Mouse (Mus musculus) heart, embryonic 16.5 days (tissue): ENCODE results near the gene Odr4. TPM values are rescaled to one million over a fixed set of nuclear protein-coding genes. Genes with fewer than 3 reads are reported as not detected.

ENCODE experiments used
- ATAC-seq: fragments of 200-750 bp; cut with Nextera tagmentation; replicated peaks from 2 replicates; pipeline ENCODE4 v1.8.0; 2017; ENCODE audit warnings: moderate number of reproducible peaks; ENCODE audit not compliant: insufficient read depth, low FRiP score; ENCODE audit errors: extremely low read depth
- H3K27ac ChIP-seq: fragments of 300-500 bp; sonication (generic); 2 replicates; pipeline ENCODE4 v1.5.1; 2014; ENCODE audit warnings: mild to moderate bottlenecking, low read length, control low read depth, moderate library complexity
- H3K27me3 ChIP-seq: fragments of 300-500 bp; sonication (generic); 2 replicates; pipeline ENCODE4 v1.6.1; 2014; ENCODE audit warnings: low read length, mixed read lengths; ENCODE audit not compliant: control insufficient read depth, insufficient read depth
- H3K36me3 ChIP-seq: fragments of 300-500 bp; sonication (generic); 2 replicates; pipeline ENCODE4 v1.6.1; 2014; ENCODE audit not compliant: control insufficient read depth, insufficient read depth
- H3K4me1 ChIP-seq: fragments of 300-500 bp; sonication (generic); 2 replicates; pipeline ENCODE4 v1.6.1; 2014; ENCODE audit warnings: low read length, mixed read lengths; ENCODE audit not compliant: control insufficient read depth, insufficient read depth
- H3K4me2 ChIP-seq: fragments of 300-500 bp; sonication (generic); 2 replicates; pipeline ENCODE4 v1.6.1; 2014; ENCODE audit warnings: low read depth, mild to moderate bottlenecking, control low read depth, low read length
- H3K4me3 ChIP-seq: fragments of 300-500 bp; sonication (generic); 2 replicates; pipeline ENCODE4 v1.5.1; 2014; ENCODE audit warnings: mild to moderate bottlenecking, control low read depth, low read length
- H3K9ac ChIP-seq: fragments of 300-500 bp; sonication (generic); 2 replicates; pipeline ENCODE4 v1.6.1; 2014; ENCODE audit warnings: low read length, control low read depth
- H3K9me3 ChIP-seq: fragments of 300-500 bp; sonication (generic); replicated peaks from 2 replicates; pipeline ENCODE4 v1.6.1; 2016; ENCODE audit warnings: low read length; ENCODE audit not compliant: control insufficient read depth
- WGBS: fragments of 180-500 bp; shearing (Covaris S2); extraction: QIAGEN DNeasy Blood & Tissue Kit; methylation state at CpG from one replicate; pipeline ENCODE4 v1.1.7; 2014; 5-methylcytosine and 5-hydroxymethylcytosine counted together
- polyA plus RNA-seq: library from polyadenylated mRNA; unstranded; fragments of >200 nt; fragmentation: Nextera tagmentation; extraction: Ambion mirVana; gene quantifications from 2 replicates; pipeline ENCODE4 v1.2.1, GENCODE M21; 2015

The Odr4 gene
- 30.0 and 34.7 TPM in 2 replicates for polyA plus RNA-seq

DNA sequence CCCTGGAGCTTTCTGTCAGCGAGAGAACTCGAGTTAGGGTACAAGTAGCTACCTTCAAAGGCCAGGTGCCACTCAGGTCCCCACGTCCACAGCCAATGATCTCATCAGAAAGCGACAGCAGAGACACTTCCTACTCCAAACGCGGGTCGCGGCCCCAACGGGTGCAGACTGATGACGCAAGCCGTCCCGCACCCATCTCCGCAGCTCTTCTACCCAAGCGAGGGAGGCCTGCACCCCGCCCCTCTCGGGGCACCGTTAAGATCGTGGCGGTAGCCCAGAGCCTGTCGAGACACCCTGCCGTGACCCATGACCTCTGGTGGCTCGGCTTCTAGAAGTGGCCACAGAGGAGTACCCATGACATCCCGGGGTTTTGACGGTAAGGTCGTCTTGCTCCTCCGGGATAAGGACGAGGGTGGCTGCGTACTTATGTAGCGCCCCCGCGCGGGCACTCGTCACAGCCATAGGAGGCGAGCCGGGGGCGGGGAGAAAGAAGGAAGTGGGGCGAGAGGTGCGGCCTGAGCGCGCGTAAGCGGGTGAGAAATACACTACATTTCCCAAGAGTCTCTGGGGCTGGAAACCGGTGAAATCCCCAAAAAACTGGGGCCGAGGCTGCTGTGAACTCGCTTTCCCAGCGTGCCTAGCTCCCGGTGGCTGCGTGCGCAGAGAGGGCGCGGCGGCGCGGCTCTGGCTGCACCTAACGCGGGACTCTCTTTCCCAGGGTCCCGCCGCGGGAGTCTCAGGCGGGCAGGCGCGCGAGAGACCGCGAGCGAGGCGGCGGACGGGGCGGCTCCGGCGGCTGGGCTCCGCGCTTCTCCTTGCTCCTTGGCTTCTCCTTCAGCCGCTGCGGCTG is at the start of gene Odr4, which contains the start of gene Tpr:
TSS of gene Odr4 (minus strand) at position 443 of the 850 bp plus-strand sequence.
TSS of gene Tpr (plus strand) at position 201 of the 850 bp plus-strand sequence.
- WGBS: 0% methylated on average over 75 of the region's 76 CpGs
- ATAC-seq: peak; percentile 97
- peaks cover 10% of the 10 kb centered on the region for H3K4me1 ChIP-seq

DNA sequence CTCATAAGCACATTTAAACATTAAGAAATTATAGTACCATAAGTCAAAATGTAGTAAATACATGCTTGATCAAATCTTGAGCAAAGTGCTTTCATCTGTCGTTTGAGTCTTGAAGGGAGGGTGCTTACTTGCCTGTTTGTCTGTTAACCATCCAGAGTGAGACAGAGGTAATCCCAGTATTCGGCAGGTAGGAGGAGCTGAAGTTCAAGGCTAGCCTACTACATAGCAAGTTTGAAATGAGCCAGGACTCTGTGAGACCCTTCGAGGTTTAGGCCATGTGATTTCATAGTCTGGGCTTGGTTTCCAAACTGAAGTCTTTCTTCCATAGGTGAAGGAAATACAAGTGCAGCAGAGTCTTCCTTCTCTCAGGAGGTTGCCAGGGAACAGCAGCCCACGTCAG is 48.9 kb upstream of the Odr4 start:
- H3K27ac ChIP-seq: no peak overlapping the region
- no peak overlapping the region for H3K4me2 ChIP-seq
- H3K4me3 ChIP-seq: no peak overlapping the region
- peaks cover 48% of the 10 kb centered on the region for H3K36me3 ChIP-seq
- H3K9me3 ChIP-seq: no peaks in the 10 kb centered on the region
- WGBS: 71% methylated on average over 4 of the region's 4 CpGs
- no peak overlapping the region for H3K9ac ChIP-seq
- no peaks in the 10 kb centered on the region for H3K27me3 ChIP-seq
- no peaks in the 10 kb centered on the region for H3K4me1 ChIP-seq
- no peak for ATAC-seq

More for the DNA sequence above, at the start of gene Odr4, which contains the start of gene Tpr:
- Histone ChIP-seq H3K36me3 (peaks cover 29% of the 10 kb centered on the region), H3K9me3 (no peaks in the 10 kb centered on the region), H3K27me3 (no peaks in the 10 kb centered on the region), H3K9ac (peak within 1 kb of the TSS; percentile 92), H3K4me3 (peak within 1 kb of the TSS; percentile 94), H3K4me2 (peak within 1 kb of the TSS; percentile 78), H3K27ac (peak within 1 kb of the TSS; percentile 96)

DNA sequence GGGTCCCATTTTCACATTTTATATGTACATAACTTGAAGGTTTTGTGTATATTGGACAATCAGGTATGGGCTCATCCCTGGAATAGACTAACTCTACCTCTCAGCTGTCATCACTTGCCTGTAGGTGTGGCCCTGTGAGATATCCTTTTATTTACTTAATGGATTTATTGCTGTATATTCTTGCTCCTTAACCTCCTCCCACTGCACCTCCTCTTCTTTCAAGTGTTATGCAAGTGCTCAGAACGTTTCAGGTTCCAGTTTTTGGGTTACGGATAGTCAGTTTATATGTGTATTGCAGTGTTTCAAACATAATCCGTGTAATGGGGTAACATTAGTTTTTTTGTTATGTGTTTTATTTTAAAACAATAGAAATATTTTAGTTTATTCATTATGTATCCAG is 45.8 kb upstream of the Odr4 start:
- H3K4me3 ChIP-seq: no peak overlapping the region
- no peak overlapping the region for H3K9ac ChIP-seq
- peaks cover 55% of the 10 kb centered on the region for H3K36me3 ChIP-seq
- no peaks in the 10 kb centered on the region for H3K4me1 ChIP-seq
- H3K4me2 ChIP-seq: no peak overlapping the region
- H3K9me3 ChIP-seq: no peaks in the 10 kb centered on the region
- H3K27ac ChIP-seq: no peak overlapping the region
- 88% methylated on average over 3 of the region's 3 CpGs for WGBS
- H3K27me3 ChIP-seq: no peaks in the 10 kb centered on the region
- ATAC-seq: no peak

DNA sequence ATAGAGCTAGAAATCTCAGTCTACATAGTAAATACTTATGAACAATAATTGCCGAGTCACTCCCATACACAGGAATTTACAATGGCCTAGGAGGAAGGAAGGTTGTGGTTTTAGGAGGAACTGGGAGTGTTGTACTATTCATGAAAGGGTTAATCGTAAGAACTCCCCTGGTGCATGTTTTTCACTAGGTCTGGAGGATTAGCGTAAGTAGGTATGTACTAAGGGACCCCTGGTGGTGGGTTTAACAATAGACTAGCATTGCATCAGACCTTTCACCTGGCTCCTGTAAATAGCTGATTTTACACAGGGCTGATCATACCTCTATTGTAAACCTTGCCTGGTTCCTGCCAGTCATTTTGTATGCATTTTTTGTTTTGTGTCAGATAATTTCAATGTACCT is 33.3 kb upstream of the Odr4 start:
- Histone ChIP-seq H3K4me2 (no peak overlapping the region), H3K4me1 (peaks cover 3% of the 10 kb centered on the region; the same call in 1 of the 2 replicates), H3K27me3 (no peaks in the 10 kb centered on the region), H3K9ac (no peak overlapping the region), H3K36me3 (peaks cover 65% of the 10 kb centered on the region), H3K4me3 (no peak overlapping the region), H3K27ac (no peak overlapping the region), H3K9me3 (no peaks in the 10 kb centered on the region)
- ATAC-seq: no peak
- WGBS: 78% methylated on average over 3 of the region's 3 CpGs

DNA sequence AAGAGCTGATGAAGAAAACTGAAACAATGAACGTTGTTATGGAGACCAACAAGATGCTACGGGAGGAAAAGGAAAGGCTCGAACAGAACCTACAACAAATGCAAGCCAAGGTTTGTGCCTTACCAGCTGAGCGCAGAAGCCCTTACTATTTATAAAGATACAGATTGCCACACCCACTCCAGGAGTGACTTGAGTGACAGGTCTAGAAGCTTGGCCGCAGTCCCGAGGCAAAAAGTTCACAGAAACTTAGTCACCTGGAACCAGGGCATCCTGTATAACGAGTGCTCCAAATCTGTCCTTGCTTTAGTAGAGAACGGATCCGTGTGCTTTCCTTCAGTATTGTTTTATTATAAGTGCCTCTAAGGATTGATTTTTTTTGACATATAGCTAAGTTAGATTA is 32.8 kb upstream of the Odr4 start:
- Histone ChIP-seq H3K27me3 (no peaks in the 10 kb centered on the region), H3K4me1 (peaks cover 3% of the 10 kb centered on the region; the same call in 1 of the 2 replicates), H3K27ac (no peak overlapping the region), H3K9me3 (no peaks in the 10 kb centered on the region), H3K4me3 (no peak overlapping the region), H3K9ac (no peak overlapping the region), H3K36me3 (peaks cover 63% of the 10 kb centered on the region), H3K4me2 (no peak overlapping the region)
- ATAC-seq: peak; percentile 67; the same call in 1 of the 2 replicates
- WGBS: 61% methylated on average over 9 of the region's 9 CpGs

DNA sequence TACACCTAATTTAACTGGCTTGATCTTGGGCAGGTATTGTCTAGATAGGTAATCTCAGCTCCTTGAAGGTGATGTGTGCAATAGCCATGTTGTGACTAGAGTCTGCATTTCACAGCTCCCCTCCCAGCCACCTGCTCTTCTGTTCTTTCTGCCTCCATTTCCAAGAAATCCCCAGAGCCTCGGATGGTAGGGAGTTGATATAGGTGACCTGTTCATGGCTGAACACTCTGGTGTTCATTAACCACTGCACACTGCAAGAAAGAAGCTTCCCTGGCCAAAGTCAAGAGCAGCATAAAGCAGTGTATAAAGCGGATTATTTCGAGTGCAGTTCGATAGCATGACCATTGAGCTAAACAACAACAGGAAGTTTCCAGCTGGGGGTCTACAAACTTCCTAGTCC is 25.5 kb upstream of the Odr4 start:
- Histone ChIP-seq H3K36me3 (peaks cover 63% of the 10 kb centered on the region), H3K4me2 (no peak overlapping the region), H3K27me3 (no peaks in the 10 kb centered on the region), H3K9ac (no peak overlapping the region), H3K4me3 (no peak overlapping the region), H3K4me1 (no peaks in the 10 kb centered on the region), H3K9me3 (no peaks in the 10 kb centered on the region), H3K27ac (no peak overlapping the region)
- WGBS: 91% methylated on average over 4 of the region's 4 CpGs
- no peak for ATAC-seq

DNA sequence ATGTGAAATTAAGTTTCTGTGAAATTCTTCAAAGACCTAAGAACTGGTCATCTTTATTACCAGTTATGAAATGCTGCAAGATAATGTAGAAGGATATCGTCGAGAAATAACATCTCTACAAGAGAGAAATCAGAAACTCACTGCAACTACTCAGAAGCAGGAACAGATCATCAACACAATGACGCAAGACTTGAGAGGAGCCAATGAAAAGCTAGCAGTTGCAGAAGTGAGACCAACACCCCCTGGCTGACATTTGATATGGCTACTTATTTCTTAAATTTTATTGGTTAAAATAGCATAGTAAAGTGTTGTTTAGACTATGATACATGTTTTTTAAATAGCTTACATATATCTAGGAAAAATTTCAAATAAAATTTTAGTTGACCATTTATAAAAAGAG is 23.1 kb upstream of the Odr4 start:
- no peak for ATAC-seq
- Histone ChIP-seq H3K27me3 (no peaks in the 10 kb centered on the region), H3K9me3 (no peaks in the 10 kb centered on the region), H3K4me2 (no peak overlapping the region), H3K9ac (no peak overlapping the region), H3K4me3 (no peak overlapping the region), H3K36me3 (peaks cover 63% of the 10 kb centered on the region), H3K27ac (no peak overlapping the region), H3K4me1 (no peaks in the 10 kb centered on the region)
- 92% methylated on average over 3 of the region's 3 CpGs for WGBS

DNA sequence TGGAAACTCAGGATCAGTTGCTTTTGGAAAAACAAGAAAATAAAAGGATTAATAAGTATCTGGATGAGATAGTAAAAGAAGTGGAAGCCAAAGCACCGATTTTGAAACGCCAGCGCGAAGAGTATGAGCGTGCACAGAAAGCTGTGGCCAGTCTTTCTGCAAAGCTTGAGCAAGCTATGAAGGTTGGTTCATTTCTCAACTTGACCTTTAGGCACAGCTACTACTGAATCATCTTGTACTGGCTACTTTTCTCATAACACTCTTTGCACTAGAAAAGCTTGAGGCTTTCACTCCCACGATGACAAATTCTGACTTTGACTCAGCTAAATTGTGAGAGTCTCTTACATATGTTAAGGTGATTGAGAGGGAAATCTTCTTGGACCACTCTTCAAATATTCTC is 17.1 kb upstream of the Odr4 start:
- 93% methylated on average over 6 of the region's 6 CpGs for WGBS
- no peaks in the 10 kb centered on the region for H3K27me3 ChIP-seq
- no peak overlapping the region for H3K4me3 ChIP-seq
- no peak overlapping the region for H3K4me2 ChIP-seq
- no peak overlapping the region for H3K9ac ChIP-seq
- H3K36me3 ChIP-seq: peaks cover 58% of the 10 kb centered on the region
- ATAC-seq: no peak
- H3K27ac ChIP-seq: no peak overlapping the region
- H3K9me3 ChIP-seq: no peaks in the 10 kb centered on the region
- no peaks in the 10 kb centered on the region for H3K4me1 ChIP-seq

DNA sequence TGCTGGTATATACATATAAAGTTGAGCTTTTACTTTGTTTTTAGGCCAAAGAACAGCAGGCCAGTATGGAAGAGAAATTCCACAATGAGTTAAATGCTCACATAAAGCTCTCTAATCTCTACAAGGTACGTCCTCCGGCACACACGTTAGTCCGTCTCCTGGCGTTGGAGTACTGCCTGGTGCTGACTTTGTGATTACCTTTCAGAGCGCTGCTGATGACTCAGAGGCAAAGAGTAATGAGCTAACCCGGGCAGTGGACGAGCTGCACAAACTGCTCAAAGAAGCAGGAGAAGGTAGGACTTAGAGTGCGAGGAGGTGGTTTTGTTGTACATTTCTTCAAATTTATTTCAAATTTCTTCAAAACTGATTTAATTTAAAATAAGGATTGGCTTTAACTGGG is 14.4 kb upstream of the Odr4 start:
- peaks cover 47% of the 10 kb centered on the region for H3K36me3 ChIP-seq
- H3K27ac ChIP-seq: no peak overlapping the region
- ATAC-seq: no peak
- WGBS: 53% methylated on average over 9 of the region's 9 CpGs
- H3K4me1 ChIP-seq: no peaks in the 10 kb centered on the region
- H3K9me3 ChIP-seq: no peaks in the 10 kb centered on the region
- H3K4me3 ChIP-seq: no peak overlapping the region
- H3K9ac ChIP-seq: no peak overlapping the region
- H3K27me3 ChIP-seq: no peaks in the 10 kb centered on the region
- no peak overlapping the region for H3K4me2 ChIP-seq
